Mouse (Mus musculus): ENCODE data around the gene Htra1. TPM values are rescaled to one million over a fixed set of nuclear protein-coding genes. Genes with fewer than 3 reads are reported as not detected.

The Htra1 gene
- polyA plus RNA-seq, 1 experiment from 2014 or later = 26.6 TPM

- Histone ChIP-seq H3K9me3 (replicated peaks; ENCODE audit: control insufficient read depth, low read length) (no peaks in the 10 kb centered on the region), H3K4me2 (ENCODE audit: low read length) (no peak overlapping the region), H3K9ac (ENCODE audit: low read length) (no peak overlapping the region), H3K36me3 (ENCODE audit: control insufficient read depth, insufficient read depth, low read length) (no peaks in the 10 kb centered on the region), H3K27ac (ENCODE audit: low read depth, low read length) (peak overlapping the region; percentile 52; the same call in 1 of the 2 replicates), H3K4me1 (ENCODE audit: control insufficient read depth, insufficient read depth, low read length) (peaks cover 24% of the 10 kb centered on the region), H3K4me3 (ENCODE audit: low read depth, low read length) (no peak overlapping the region), H3K27me3 (replicated peaks; ENCODE audit: control insufficient read depth, insufficient read depth, low read length) (no peaks in the 10 kb centered on the region)
- DNase-seq (ENCODE audit: low spot score) = no peak
- ATAC-seq = no peak
- WGBS = 96% methylated on average over 1 of the region's 1 CpGs
These were observed 42.6 kb downstream of the Htra1 start for GRCm38 (mm10) chr7:130978545-130978944.

- H3K4me1 ChIP-seq (ENCODE audit: control insufficient read depth, insufficient read depth, low read length) = peaks cover 24% of the 10 kb centered on the region
- DNase-seq (ENCODE audit: low spot score) = no peak
- 86% methylated on average over 5 of the region's 5 CpGs for WGBS
- no peaks in the 10 kb centered on the region for H3K36me3 ChIP-seq (ENCODE audit: control insufficient read depth, insufficient read depth, low read length)
- no peaks in the 10 kb centered on the region for H3K9me3 ChIP-seq (replicated peaks; ENCODE audit: control insufficient read depth, low read length)
- no peaks in the 10 kb centered on the region for H3K27me3 ChIP-seq (replicated peaks; ENCODE audit: control insufficient read depth, insufficient read depth, low read length)
- H3K27ac ChIP-seq (ENCODE audit: low read depth, low read length) = no peak overlapping the region
- no peak overlapping the region for H3K9ac ChIP-seq (ENCODE audit: low read length)
- no peak overlapping the region for H3K4me3 ChIP-seq (ENCODE audit: low read depth, low read length)
- H3K4me2 ChIP-seq (ENCODE audit: low read length) = no peak overlapping the region
- no peak for ATAC-seq
These were observed 44.2 kb downstream of the Htra1 start for GRCm38 (mm10) chr7:130980130-130980529.

- H3K36me3 ChIP-seq (ENCODE audit: control insufficient read depth, insufficient read depth, low read length) = no peaks in the 10 kb centered on the region
- DNase-seq (ENCODE audit: low spot score) = no peak
- peaks cover 17% of the 10 kb centered on the region for H3K4me1 ChIP-seq (ENCODE audit: control insufficient read depth, insufficient read depth, low read length)
- no peak for ATAC-seq
- no peak overlapping the region for H3K9ac ChIP-seq (ENCODE audit: low read length)
- H3K4me3 ChIP-seq (ENCODE audit: low read depth, low read length) = no peak overlapping the region
- 21% methylated on average over 4 of the region's 4 CpGs for WGBS
- H3K27me3 ChIP-seq (replicated peaks; ENCODE audit: control insufficient read depth, insufficient read depth, low read length) = no peaks in the 10 kb centered on the region
- H3K27ac ChIP-seq (ENCODE audit: low read depth, low read length) = no peak overlapping the region
- H3K4me2 ChIP-seq (ENCODE audit: low read length) = no peak overlapping the region
- no peaks in the 10 kb centered on the region for H3K9me3 ChIP-seq (replicated peaks; ENCODE audit: control insufficient read depth, low read length)
These were observed 46.5 kb downstream of the Htra1 start for GRCm38 (mm10) chr7:130982371-130982770.

- Histone ChIP-seq H3K9me3 (replicated peaks; ENCODE audit: control insufficient read depth, low read length) (no peaks in the 10 kb centered on the region), H3K4me3 (ENCODE audit: low read depth, low read length) (no peak overlapping the region), H3K27me3 (replicated peaks; ENCODE audit: control insufficient read depth, insufficient read depth, low read length) (no peaks in the 10 kb centered on the region), H3K9ac (ENCODE audit: low read length) (no peak overlapping the region), H3K4me1 (ENCODE audit: control insufficient read depth, insufficient read depth, low read length) (peaks cover 12% of the 10 kb centered on the region), H3K4me2 (ENCODE audit: low read length) (no peak overlapping the region), H3K36me3 (ENCODE audit: control insufficient read depth, insufficient read depth, low read length) (no peaks in the 10 kb centered on the region), H3K27ac (ENCODE audit: low read depth, low read length) (no peak overlapping the region)
- DNase-seq (ENCODE audit: low spot score) (no peak), ATAC-seq (no peak)
- WGBS = 53% methylated on average over 3 of the region's 3 CpGs
These were observed 47.0 kb downstream of the Htra1 start for GRCm38 (mm10) chr7:130982881-130983280.

GRCm38 (mm10) chr7:130984294-130984693, 48.4 kb downstream of the Htra1 start:
- H3K4me1 ChIP-seq (ENCODE audit: control insufficient read depth, insufficient read depth, low read length) = 0 out of 2 replicates have a peak, but pooled peaks cover under 1% of the 10 kb centered on the region
- DNase-seq (ENCODE audit: low spot score) (no peak), ATAC-seq (no peak)
- H3K9me3 ChIP-seq (replicated peaks; ENCODE audit: control insufficient read depth, low read length) = no peaks in the 10 kb centered on the region
- WGBS = 88% methylated on average over 7 of the region's 7 CpGs
- H3K4me3 ChIP-seq (ENCODE audit: low read depth, low read length) = no peak overlapping the region
- H3K9ac ChIP-seq (ENCODE audit: low read length) = no peak overlapping the region
- no peak overlapping the region for H3K4me2 ChIP-seq (ENCODE audit: low read length)
- H3K27me3 ChIP-seq (replicated peaks; ENCODE audit: control insufficient read depth, insufficient read depth, low read length) = no peaks in the 10 kb centered on the region
- H3K36me3 ChIP-seq (ENCODE audit: control insufficient read depth, insufficient read depth, low read length) = no peaks in the 10 kb centered on the region
- H3K27ac ChIP-seq (ENCODE audit: low read depth, low read length) = no peak overlapping the region

- no peak overlapping the region for H3K4me3 ChIP-seq (ENCODE audit: low read depth, low read length)
- no peak for ATAC-seq
- no peaks in the 10 kb centered on the region for H3K36me3 ChIP-seq (ENCODE audit: control insufficient read depth, insufficient read depth, low read length)
- H3K4me1 ChIP-seq (ENCODE audit: control insufficient read depth, insufficient read depth, low read length) = no peaks in the 10 kb centered on the region
- H3K4me2 ChIP-seq (ENCODE audit: low read length) = no peak overlapping the region
- DNase-seq (ENCODE audit: low spot score) = no peak
- no peaks in the 10 kb centered on the region for H3K27me3 ChIP-seq (replicated peaks; ENCODE audit: control insufficient read depth, insufficient read depth, low read length)
- no peaks in the 10 kb centered on the region for H3K9me3 ChIP-seq (replicated peaks; ENCODE audit: control insufficient read depth, low read length)
- no peak overlapping the region for H3K9ac ChIP-seq (ENCODE audit: low read length)
- H3K27ac ChIP-seq (ENCODE audit: low read depth, low read length) = no peak overlapping the region
- WGBS = 94% methylated on average over 12 of the region's 12 CpGs
These were observed 49.3 kb downstream of the Htra1 start for GRCm38 (mm10) chr7:130985193-130985592.

- no peaks in the 10 kb centered on the region for H3K4me1 ChIP-seq (ENCODE audit: control insufficient read depth, insufficient read depth, low read length)
- ATAC-seq (no peak), DNase-seq (ENCODE audit: low spot score) (no peak)
- H3K27ac ChIP-seq (ENCODE audit: low read depth, low read length) = no peak overlapping the region
- no peak overlapping the region for H3K4me2 ChIP-seq (ENCODE audit: low read length)
- no peaks in the 10 kb centered on the region for H3K27me3 ChIP-seq (replicated peaks; ENCODE audit: control insufficient read depth, insufficient read depth, low read length)
- no peak overlapping the region for H3K4me3 ChIP-seq (ENCODE audit: low read depth, low read length)
- no peaks in the 10 kb centered on the region for H3K9me3 ChIP-seq (replicated peaks; ENCODE audit: control insufficient read depth, low read length)
- no peak overlapping the region for H3K9ac ChIP-seq (ENCODE audit: low read length)
- 94% methylated on average over 3 of the region's 3 CpGs for WGBS
- H3K36me3 ChIP-seq (ENCODE audit: control insufficient read depth, insufficient read depth, low read length) = no peaks in the 10 kb centered on the region
These were observed 49.8 kb downstream of the Htra1 start for GRCm38 (mm10) chr7:130985716-130986115.

GRCm38 (mm10) chr7:130988146-130988545, 52.2 kb downstream of the Htra1 start:
- 72% methylated on average over 5 of the region's 5 CpGs for WGBS
- DNase-seq (ENCODE audit: low spot score) = no peak

GRCm38 (mm10) chr7:130989371-130989770, 53.5 kb downstream of the Htra1 start:
- 40% methylated on average over 3 of the region's 3 CpGs for WGBS

More at GRCm38 (mm10) chr7:130988146-130988545, 52.2 kb downstream of the Htra1 start:
- no peak overlapping the region for H3K27ac ChIP-seq (ENCODE audit: low read depth, low read length)
- no peak for ATAC-seq
- no peak overlapping the region for H3K9ac ChIP-seq (ENCODE audit: low read length)
- H3K27me3 ChIP-seq (replicated peaks; ENCODE audit: control insufficient read depth, insufficient read depth, low read length) = no peaks in the 10 kb centered on the region
- no peaks in the 10 kb centered on the region for H3K9me3 ChIP-seq (replicated peaks; ENCODE audit: control insufficient read depth, low read length)
- H3K4me1 ChIP-seq (ENCODE audit: control insufficient read depth, insufficient read depth, low read length) = no peaks in the 10 kb centered on the region
- no peak overlapping the region for H3K4me3 ChIP-seq (ENCODE audit: low read depth, low read length)
- H3K36me3 ChIP-seq (ENCODE audit: control insufficient read depth, insufficient read depth, low read length) = no peaks in the 10 kb centered on the region
- no peak overlapping the region for H3K4me2 ChIP-seq (ENCODE audit: low read length)

More at GRCm38 (mm10) chr7:130989371-130989770, 53.5 kb downstream of the Htra1 start:
- no peaks in the 10 kb centered on the region for H3K4me1 ChIP-seq (ENCODE audit: control insufficient read depth, insufficient read depth, low read length)
- H3K27me3 ChIP-seq (replicated peaks; ENCODE audit: control insufficient read depth, insufficient read depth, low read length) = no peaks in the 10 kb centered on the region
- no peak overlapping the region for H3K4me2 ChIP-seq (ENCODE audit: low read length)
- H3K9me3 ChIP-seq (replicated peaks; ENCODE audit: control insufficient read depth, low read length) = no peaks in the 10 kb centered on the region
- H3K9ac ChIP-seq (ENCODE audit: low read length) = no peak overlapping the region
- DNase-seq (ENCODE audit: low spot score) = no peak
- H3K36me3 ChIP-seq (ENCODE audit: control insufficient read depth, insufficient read depth, low read length) = no peaks in the 10 kb centered on the region
- H3K27ac ChIP-seq (ENCODE audit: low read depth, low read length) = no peak overlapping the region
- no peak overlapping the region for H3K4me3 ChIP-seq (ENCODE audit: low read depth, low read length)
- ATAC-seq = no peak
